Mouse (Mus musculus) layer of hippocampus, adult 9-10 months (tissue): ENCODE data around the gene Trak2.
"Not testable (repeated sequence)": the region's sequence is repeated elsewhere in the genome, so short reads cannot be mapped to it uniquely, and the experiment has no call there.

Source experiments
- DNase-seq: peaks from one replicate; pipeline ENCODE4 v3.0.0; 2022; ENCODE audit warnings: low spot score

The Trak2 gene

GRCm38 (mm10) chr1:58889826-58890546 lies 83.2 kb downstream of the Trak2 start:
- no peak for DNase-seq

- no peak for DNase-seq
Observed at GRCm38 (mm10) chr1:58885646-58886045, 87.6 kb downstream of the Trak2 start.

- DNase-seq = not testable (repeated sequence)
Observed at GRCm38 (mm10) chr1:58883279-58883678, 90.0 kb downstream of the Trak2 start.

DNA sequence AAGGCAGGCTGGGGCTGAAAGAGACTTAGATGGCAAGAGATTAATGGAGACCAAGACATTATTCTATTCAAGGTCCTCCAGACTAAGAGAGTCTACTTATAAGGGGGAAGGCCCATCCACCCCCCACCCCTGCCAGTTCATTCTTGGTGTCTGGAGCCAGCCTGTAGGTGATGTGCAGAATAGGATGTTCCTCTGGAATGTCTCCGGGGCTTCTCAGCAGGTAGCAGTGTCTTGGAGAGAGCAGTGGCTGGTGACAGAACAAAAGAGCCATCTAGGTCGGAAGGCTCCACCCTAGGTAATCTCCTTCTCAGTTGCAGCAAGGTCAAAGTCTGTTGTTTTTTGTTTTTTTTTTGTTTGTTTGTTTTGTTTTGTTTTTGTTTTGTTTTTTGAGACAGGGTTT lies 93.9 kb downstream of the Trak2 start:
- DNase-seq = not testable (repeated sequence)

DNA sequence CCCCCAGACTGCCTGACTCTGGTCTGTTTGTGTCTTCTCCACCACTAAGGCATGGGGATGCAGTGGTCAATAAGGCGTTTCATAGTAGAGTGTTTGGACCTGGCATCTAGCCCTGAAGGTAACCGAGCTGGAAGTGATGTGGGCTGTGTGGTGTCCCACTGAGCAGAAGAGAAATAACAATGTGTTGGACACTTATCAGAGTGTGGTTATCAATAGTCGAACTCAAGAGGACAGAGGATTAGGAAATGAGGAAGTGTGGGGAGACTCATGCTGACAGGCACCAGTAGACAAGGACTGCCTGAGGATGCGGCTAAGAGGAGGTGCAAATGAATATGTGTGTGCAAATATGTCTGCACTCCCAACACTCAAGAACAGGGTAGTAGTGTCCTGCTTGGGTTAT lies 96.7 kb downstream of the Trak2 start:
- DNase-seq = not testable (repeated sequence)

- not testable (repeated sequence) for DNase-seq
Observed at GRCm38 (mm10) chr1:58860586-58860985, 112.6 kb downstream of the Trak2 start.

DNA sequence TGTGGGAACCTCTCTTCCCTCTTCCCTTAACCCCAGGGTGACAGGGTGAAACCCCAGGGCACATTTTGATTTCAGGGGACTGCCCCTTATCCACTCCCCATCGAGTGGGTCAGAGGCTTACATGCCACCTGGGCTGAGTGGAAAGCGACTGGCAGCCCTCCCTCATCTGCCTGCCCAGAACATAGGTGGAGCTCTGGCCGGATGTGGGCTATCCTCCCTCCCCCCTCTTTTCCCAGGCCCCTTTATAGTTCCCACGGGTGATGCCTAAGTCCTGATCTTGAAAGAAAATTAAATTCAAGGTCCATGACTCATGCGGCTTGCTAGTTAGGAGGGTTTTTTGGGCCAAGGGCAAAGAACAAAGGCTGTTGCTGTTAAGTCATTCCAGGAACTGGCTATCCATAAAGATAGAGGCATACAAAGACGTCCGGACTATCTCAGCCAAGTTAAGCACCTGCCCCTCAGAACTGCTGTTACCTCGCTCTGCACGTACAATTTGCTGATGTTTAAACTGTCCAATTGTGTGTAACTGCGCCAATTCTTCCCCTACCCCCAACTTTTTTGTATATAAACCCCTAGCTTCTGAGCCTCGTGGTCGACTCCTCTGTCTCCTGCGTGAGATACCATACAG lies 113.4 kb downstream of the Trak2 start:
- not testable (repeated sequence) for DNase-seq

DNA sequence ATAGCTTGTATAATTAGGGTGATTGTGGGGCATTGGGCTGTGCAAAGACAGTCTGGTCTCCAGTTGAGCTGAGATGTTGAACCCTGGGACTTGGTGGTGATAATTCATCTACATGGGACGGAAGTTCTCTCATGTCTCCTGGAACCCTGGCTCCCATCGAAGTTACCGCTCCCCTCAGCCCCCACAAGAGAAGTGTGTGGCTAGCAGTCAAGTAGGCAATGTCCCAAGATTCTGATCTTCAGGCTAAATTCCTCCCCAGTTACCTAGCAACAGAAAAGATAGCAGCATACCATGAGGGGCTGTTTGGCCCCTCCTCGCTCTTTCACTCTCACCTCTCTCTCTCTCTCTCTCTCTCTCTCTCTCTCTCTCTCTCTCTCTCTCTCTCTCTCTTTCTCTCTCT lies 114.1 kb downstream of the Trak2 start:
- not testable (repeated sequence) for DNase-seq

GRCm38 (mm10) chr1:58856811-58857210 lies 116.4 kb downstream of the Trak2 start:
- DNase-seq = not testable (repeated sequence)
